Mouse (Mus musculus) CH12.LX (cell line): Measurements from ENCODE around the gene Tas2r118.

Experiments used
- CTCF ChIP-seq, 2 experiments: IDR thresholded peaks in 1 of 2; conservative IDR thresholded peaks in 1 of 2; 2 replicates each; pipeline ENCODE4 v1.5.1; 2011 to 2012; ENCODE audit warnings: low read depth in 2 of 2, low read length in 2 of 2, improper control_type of control experiment in 1 of 2, inconsistent platforms in 1 of 2, mild to moderate bottlenecking in 1 of 2, moderate library complexity in 1 of 2
- SMC3 ChIP-seq: IDR thresholded peaks from 2 replicates; pipeline ENCODE4 v1.6.1; 2011; ENCODE audit warnings: low read depth, low read length, improper control_type of control experiment

DNA sequence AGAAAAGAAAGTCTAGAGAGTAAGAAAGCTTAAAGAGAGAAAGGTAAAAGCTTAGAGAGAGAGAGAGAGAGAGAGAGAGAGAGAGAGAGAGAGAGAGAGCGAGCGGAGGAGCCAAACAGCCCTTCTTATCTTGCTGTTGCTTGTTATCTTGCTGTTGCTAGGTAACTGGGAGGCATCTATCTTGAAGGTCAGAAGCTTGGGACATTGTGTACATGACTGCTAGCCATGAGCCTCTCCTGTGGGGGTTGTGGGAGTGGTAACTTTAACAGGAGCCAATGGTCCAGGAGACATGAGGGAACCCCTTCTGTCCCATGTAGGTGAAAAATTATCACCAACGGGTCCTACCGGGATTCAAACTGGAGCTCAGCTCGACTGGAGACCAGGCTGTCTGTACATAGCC, 48.5 kb upstream of the Tas2r118 start:
- TF ChIP-seq SMC3: no peak
- TF ChIP-seq CTCF (conservative IDR thresholded peaks at IDR 0.05 in 1 of 2, IDR thresholded peaks at IDR 0.05 in 1 of 2; ENCODE audit: low read depth in 2 of 2, low read length in 2 of 2): no peak
